Mouse (Mus musculus): Measurements from ENCODE around the gene Rrp15. TPM values are rescaled to one million over a fixed set of nuclear protein-coding genes. Genes with fewer than 3 reads are reported as not detected.

Gene Rrp15
- total RNA-seq, 2 experiments from 2014 or later = 12.1 to 13.7 TPM

GRCm38 (mm10) chr1:186705203-186705914 is 43.8 kb downstream of the Rrp15 start:
- Histone ChIP-seq H3K27ac (peak overlapping the region; percentile 91), H3K4me3 (peak overlapping the region; percentile 93)
- DNase-seq = peak; percentile 86
- TF ChIP-seq CTCF (IDR thresholded peaks at IDR 0.05) = peak; percentile 40
- intact Hi-C loops (cut with DNase I) = no loop called here

GRCm38 (mm10) chr1:186703980-186704701 is 45.0 kb downstream of the Rrp15 start:
- DNase-seq = peak; percentile 54
- H3K4me3 ChIP-seq = peak overlapping the region; percentile 93
- TF ChIP-seq CTCF (IDR thresholded peaks at IDR 0.05) = no peak
- peak overlapping the region; percentile 91 for H3K27ac ChIP-seq
- intact Hi-C loops (cut with DNase I) = loop anchor here (5.0 kb wide), 2 partner anchors 117 to 222 kb away; no protein-coding TSS in a partner anchor

- peak; percentile 36 for DNase-seq
- H3K27ac ChIP-seq = peak overlapping the region; percentile 91
- TF ChIP-seq CTCF (IDR thresholded peaks at IDR 0.05) = no peak
- intact Hi-C loops (cut with DNase I) = loop anchor here (5.0 kb wide), 2 partner anchors 116 to 221 kb away; no protein-coding TSS in a partner anchor
- peak overlapping the region; percentile 93 for H3K4me3 ChIP-seq
Observed at GRCm38 (mm10) chr1:186703256-186703979, 45.7 kb downstream of the Rrp15 start.

- intact Hi-C loops (cut with DNase I) = loop anchor here (5.0 kb wide), 2 partner anchors 115 to 220 kb away; no protein-coding TSS in a partner anchor
- H3K27ac ChIP-seq = peak overlapping the region; percentile 91
Observed at GRCm38 (mm10) chr1:186702391-186703255, 46.5 kb downstream of the Rrp15 start.

GRCm38 (mm10) chr1:186701206-186701905 is 47.8 kb downstream of the Rrp15 start:
- H3K27ac ChIP-seq = peak overlapping the region; percentile 70
- intact Hi-C loops (cut with DNase I) = loop anchor here (5.0 kb wide), 2 partner anchors 114 to 219 kb away; no protein-coding TSS in a partner anchor
- H3K4me3 ChIP-seq = peak overlapping the region; percentile 45
- no peak for DNase-seq
- no peak for TF ChIP-seq CTCF (IDR thresholded peaks at IDR 0.05)

More at GRCm38 (mm10) chr1:186702391-186703255, 46.5 kb downstream of the Rrp15 start:
- TF ChIP-seq CTCF (IDR thresholded peaks at IDR 0.05) = no peak
- H3K4me3 ChIP-seq = peak overlapping the region; percentile 93
- DNase-seq = peak; percentile 46

- H3K4me3 ChIP-seq = no peak overlapping the region
- TF ChIP-seq CTCF (IDR thresholded peaks at IDR 0.05) = no peak
- peak overlapping the region; percentile 70 for H3K27ac ChIP-seq
- intact Hi-C loops (cut with DNase I) = loop anchor here (5.0 kb wide), 2 partner anchors 113 to 218 kb away; no protein-coding TSS in a partner anchor
- DNase-seq = no peak
Observed at GRCm38 (mm10) chr1:186700496-186700895, 48.7 kb downstream of the Rrp15 start.

GRCm38 (mm10) chr1:186698583-186699338 is 50.4 kb downstream of the Rrp15 start:
- peak overlapping the region; percentile 62 for H3K27ac ChIP-seq
- intact Hi-C loops (cut with DNase I) = no loop called here
- no peak overlapping the region for H3K4me3 ChIP-seq
- TF ChIP-seq CTCF (IDR thresholded peaks at IDR 0.05) = peak; percentile 54
- peak; percentile 56 for DNase-seq

- peak overlapping the region; percentile 62 for H3K27ac ChIP-seq
- no peak for DNase-seq
- H3K4me3 ChIP-seq = no peak overlapping the region
- intact Hi-C loops (cut with DNase I) = no loop called here
- TF ChIP-seq CTCF (IDR thresholded peaks at IDR 0.05) = no peak
Observed at GRCm38 (mm10) chr1:186696231-186696630, 52.9 kb downstream of the Rrp15 start.

GRCm38 (mm10) chr1:186695361-186695760 is 53.8 kb downstream of the Rrp15 start:
- intact Hi-C loops (cut with DNase I) = no loop called here
- no peak for TF ChIP-seq CTCF (IDR thresholded peaks at IDR 0.05)
- H3K4me3 ChIP-seq = no peak overlapping the region
- DNase-seq = peak; percentile 47
- H3K27ac ChIP-seq = peak overlapping the region; percentile 62

- H3K27ac ChIP-seq = no peak overlapping the region
- peak; percentile 60 for TF ChIP-seq CTCF (IDR thresholded peaks at IDR 0.05)
- DNase-seq = no peak
- no peak overlapping the region for H3K4me3 ChIP-seq
- intact Hi-C loops (cut with DNase I) = no loop called here
Observed at GRCm38 (mm10) chr1:186692370-186692769, 56.8 kb downstream of the Rrp15 start.

All from gastrocnemius, adult 2 months (tissue).